Mouse (Mus musculus): ENCODE results near the gene Tmcc3. TPM values are rescaled to one million over a fixed set of nuclear protein-coding genes. Genes with fewer than 3 reads are reported as not detected.
"Not testable (repeated sequence)": the region's sequence is repeated elsewhere in the genome, so short reads cannot be mapped to it uniquely, and the experiment has no call there.

Gene Tmcc3
- total and polyA plus RNA-seq, 2 experiments from 2014 or later: 4.1 to 10.0 TPM

DNA sequence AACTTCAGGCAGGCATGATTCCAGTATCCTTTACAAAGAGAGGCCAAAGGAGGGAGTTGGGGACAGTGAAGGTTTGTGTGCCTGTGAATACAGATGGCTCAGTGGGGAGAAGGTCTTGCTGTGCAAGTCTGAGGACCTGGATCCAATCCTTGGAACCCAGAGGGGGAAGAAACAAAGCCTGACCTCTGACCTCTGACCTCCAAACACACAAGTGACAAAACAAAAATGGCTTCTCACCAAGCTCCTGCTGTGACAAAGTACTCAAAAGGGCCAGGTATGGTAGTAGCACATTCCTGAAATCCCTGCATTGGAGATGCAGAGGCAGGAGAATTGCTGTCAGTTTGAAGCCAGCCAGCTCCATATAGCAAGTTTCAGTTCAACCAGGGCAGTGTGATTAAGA is 219.7 kb downstream of the Tmcc3 start:
- ATAC-seq (ENCODE audit: insufficient read depth, low read depth) (no peak), DNase-seq (ENCODE audit: low spot score) (no peak)
- no peak overlapping the region for H3K9ac ChIP-seq (replicated peaks; ENCODE audit: low read depth, low read length)
- H3K4me3 ChIP-seq (ENCODE audit: low read depth, low read length): no peak overlapping the region
- no peaks in the 10 kb centered on the region for H3K4me1 ChIP-seq (ENCODE audit: control insufficient read depth, insufficient read depth)
- no peaks in the 10 kb centered on the region for H3K36me3 ChIP-seq (replicated peaks; ENCODE audit: control insufficient read depth, insufficient read depth, low read length)
- H3K27ac ChIP-seq (ENCODE audit: low read depth): no peak overlapping the region
- H3K4me2 ChIP-seq (ENCODE audit: low read depth, low read length): no peak overlapping the region
- H3K9me3 ChIP-seq (replicated peaks; ENCODE audit: control insufficient read depth, low read length): no peaks in the 10 kb centered on the region
- H3K27me3 ChIP-seq (ENCODE audit: control insufficient read depth, insufficient read depth, low read length): no peaks in the 10 kb centered on the region
- no peak for TF ChIP-seq EP300 (IDR thresholded peaks at IDR 0.05; ENCODE audit: low read depth)
- no peak for TF ChIP-seq CTCF (IDR thresholded peaks at IDR 0.05; ENCODE audit: low read depth)

- 72% methylated on average over 6 of the region's 6 CpGs for WGBS
- H3K4me3 ChIP-seq (ENCODE audit: low read depth, low read length): no peak overlapping the region
Observed at GRCm38 (mm10) chr10:94533081-94533724, 221.5 kb downstream of the Tmcc3 start.

DNA sequence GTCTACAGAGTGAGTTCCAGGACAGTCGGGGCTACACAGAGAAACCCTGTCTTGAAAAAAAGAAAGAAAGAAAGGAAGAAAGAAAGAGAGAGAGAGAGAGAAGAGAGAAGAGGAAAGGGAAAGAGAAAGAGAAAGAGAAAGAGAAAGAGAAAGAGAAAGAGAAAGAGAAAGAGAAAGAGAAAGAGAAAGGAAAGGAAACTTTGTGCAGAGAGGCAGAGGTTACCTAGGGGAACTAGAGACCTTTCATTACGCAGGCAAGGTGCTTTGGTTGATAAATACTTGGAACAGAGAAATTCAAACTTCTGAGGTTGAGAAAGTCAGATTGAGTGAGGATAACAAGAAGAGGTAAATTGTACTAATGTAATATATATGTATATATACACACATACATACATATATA is 226.9 kb downstream of the Tmcc3 start:
- WGBS: 95% methylated on average over 2 of the region's 2 CpGs
- H3K4me2 ChIP-seq (ENCODE audit: low read depth, low read length); DNase-seq (ENCODE audit: low spot score); ATAC-seq (ENCODE audit: insufficient read depth, low read depth); H3K9ac ChIP-seq (replicated peaks; ENCODE audit: low read depth, low read length); H3K27ac ChIP-seq (ENCODE audit: low read depth); H3K4me1 ChIP-seq (ENCODE audit: control insufficient read depth, insufficient read depth); H3K4me3 ChIP-seq (ENCODE audit: low read depth, low read length); H3K36me3 ChIP-seq (replicated peaks; ENCODE audit: control insufficient read depth, insufficient read depth, low read length); H3K27me3 ChIP-seq (ENCODE audit: control insufficient read depth, insufficient read depth, low read length); H3K9me3 ChIP-seq (replicated peaks; ENCODE audit: control insufficient read depth, low read length): not testable (repeated sequence)

More at GRCm38 (mm10) chr10:94533081-94533724, 221.5 kb downstream of the Tmcc3 start:
- no peak overlapping the region for H3K9ac ChIP-seq (replicated peaks; ENCODE audit: low read depth, low read length)
- no peaks in the 10 kb centered on the region for H3K4me1 ChIP-seq (ENCODE audit: control insufficient read depth, insufficient read depth)
- DNase-seq (ENCODE audit: low spot score): no peak
- no peaks in the 10 kb centered on the region; the same call in 1 of the 2 replicates for H3K36me3 ChIP-seq (replicated peaks; ENCODE audit: control insufficient read depth, insufficient read depth, low read length)
- H3K27ac ChIP-seq (ENCODE audit: low read depth): no peak overlapping the region
- H3K27me3 ChIP-seq (ENCODE audit: control insufficient read depth, insufficient read depth, low read length): no peaks in the 10 kb centered on the region
- no peak for ATAC-seq (ENCODE audit: insufficient read depth, low read depth)
- H3K4me2 ChIP-seq (ENCODE audit: low read depth, low read length): no peak overlapping the region
- TF ChIP-seq CTCF (IDR thresholded peaks at IDR 0.05; ENCODE audit: low read depth): no peak
- TF ChIP-seq EP300 (IDR thresholded peaks at IDR 0.05; ENCODE audit: low read depth): no peak
- H3K9me3 ChIP-seq (replicated peaks; ENCODE audit: control insufficient read depth, low read length): no peaks in the 10 kb centered on the region

DNA sequence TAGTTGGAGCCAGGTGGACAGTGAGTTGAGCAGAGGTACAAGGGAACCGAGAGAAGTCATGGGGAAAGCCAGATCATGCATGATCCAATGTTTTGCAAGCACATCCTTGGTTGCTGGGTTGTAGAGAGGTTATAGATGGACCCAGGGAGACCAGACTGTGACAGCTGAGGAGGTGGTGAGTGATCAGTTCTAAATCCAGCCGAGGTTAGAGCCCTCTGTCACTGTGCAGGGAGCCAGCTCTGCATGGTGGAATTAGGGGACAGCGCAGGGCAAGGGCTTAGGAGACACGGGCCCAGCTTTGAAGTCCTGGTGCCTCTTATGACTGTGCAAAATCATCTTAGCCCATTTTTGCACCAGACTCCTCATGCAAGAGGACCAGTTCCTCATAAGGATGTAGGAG is 228.5 kb downstream of the Tmcc3 start:
- ATAC-seq (ENCODE audit: insufficient read depth, low read depth) (no peak), DNase-seq (ENCODE audit: low spot score) (no peak)
- no peak overlapping the region for H3K9ac ChIP-seq (replicated peaks; ENCODE audit: low read depth, low read length)
- peaks cover 6% of the 10 kb centered on the region; the same call in 1 of the 2 replicates for H3K4me1 ChIP-seq (ENCODE audit: control insufficient read depth, insufficient read depth)
- TF ChIP-seq CTCF (IDR thresholded peaks at IDR 0.05; ENCODE audit: low read depth): no peak
- TF ChIP-seq EP300 (IDR thresholded peaks at IDR 0.05; ENCODE audit: low read depth): no peak
- H3K4me3 ChIP-seq (ENCODE audit: low read depth, low read length): no peak overlapping the region
- H3K27ac ChIP-seq (ENCODE audit: low read depth): no peak overlapping the region
- WGBS: 55% methylated on average over 4 of the region's 4 CpGs
- no peak overlapping the region for H3K4me2 ChIP-seq (ENCODE audit: low read depth, low read length)
- peaks cover 6% of the 10 kb centered on the region; the same call in 1 of the 2 replicates for H3K36me3 ChIP-seq (replicated peaks; ENCODE audit: control insufficient read depth, insufficient read depth, low read length)
- no peaks in the 10 kb centered on the region for H3K27me3 ChIP-seq (ENCODE audit: control insufficient read depth, insufficient read depth, low read length)
- H3K9me3 ChIP-seq (replicated peaks; ENCODE audit: control insufficient read depth, low read length): peaks cover 7% of the 10 kb centered on the region; the same call in 1 of the 2 replicates

DNA sequence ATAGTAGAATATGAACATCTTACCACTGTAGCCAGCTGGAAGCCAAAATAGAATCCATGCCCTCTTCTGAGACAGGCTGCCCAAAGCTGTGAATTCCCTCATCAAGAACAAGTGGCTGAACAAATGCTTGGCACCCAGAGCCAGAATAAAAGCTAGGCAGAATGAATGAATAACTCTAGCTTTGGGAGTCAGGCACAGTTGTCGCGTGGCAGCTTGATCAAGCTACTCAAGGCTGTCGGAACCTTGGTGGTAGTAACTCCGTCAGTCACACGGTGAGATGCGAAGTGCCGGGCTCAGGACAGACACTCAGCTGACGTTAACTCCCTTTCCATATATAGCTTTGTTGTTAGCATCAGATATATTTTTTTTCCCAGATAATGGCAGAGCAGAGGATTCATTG is 232.2 kb downstream of the Tmcc3 start:
- no peak overlapping the region for H3K9ac ChIP-seq (replicated peaks; ENCODE audit: low read depth, low read length)
- H3K9me3 ChIP-seq (replicated peaks; ENCODE audit: control insufficient read depth, low read length): peaks cover 7% of the 10 kb centered on the region; the same call in 1 of the 2 replicates
- ATAC-seq (ENCODE audit: insufficient read depth, low read depth) (no peak), DNase-seq (ENCODE audit: low spot score) (no peak)
- no peak overlapping the region for H3K4me3 ChIP-seq (ENCODE audit: low read depth, low read length)
- 0 out of 2 replicates have a peak, but pooled peaks cover 6% of the 10 kb centered on the region for H3K36me3 ChIP-seq (replicated peaks; ENCODE audit: control insufficient read depth, insufficient read depth, low read length)
- H3K4me2 ChIP-seq (ENCODE audit: low read depth, low read length): 0 out of 2 replicates have a peak overlapping the region, but pooled peaks have one; percentile 11
- 17% methylated on average over 8 of the region's 8 CpGs for WGBS
- peaks cover 7% of the 10 kb centered on the region; the same call in 1 of the 2 replicates for H3K4me1 ChIP-seq (ENCODE audit: control insufficient read depth, insufficient read depth)
- TF ChIP-seq CTCF (IDR thresholded peaks at IDR 0.05; ENCODE audit: low read depth): no peak
- no peak for TF ChIP-seq EP300 (IDR thresholded peaks at IDR 0.05; ENCODE audit: low read depth)
- H3K27ac ChIP-seq (ENCODE audit: low read depth): no peak overlapping the region
- no peaks in the 10 kb centered on the region for H3K27me3 ChIP-seq (ENCODE audit: control insufficient read depth, insufficient read depth, low read length)

DNA sequence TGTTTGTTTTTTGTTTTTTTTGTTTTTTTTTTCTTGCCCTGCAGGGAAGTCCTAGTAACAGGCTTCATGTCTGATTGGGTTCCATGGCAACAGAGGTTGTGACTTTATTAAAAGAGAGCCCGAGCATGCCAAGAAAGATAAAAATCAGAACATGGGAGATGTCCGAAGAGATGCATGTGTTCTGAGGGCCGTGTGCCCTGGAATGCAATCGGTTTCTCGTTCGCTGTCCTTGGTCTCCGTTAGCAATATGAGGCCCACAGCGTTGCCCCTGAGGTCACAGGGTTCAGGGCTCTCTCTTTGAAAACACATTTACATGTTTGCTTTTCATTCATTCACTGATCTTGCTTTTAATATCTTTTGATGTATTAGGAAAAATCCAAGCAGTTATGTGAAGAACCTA is 233.1 kb downstream of the Tmcc3 start:
- peak overlapping the region; percentile 63 for H3K4me2 ChIP-seq (ENCODE audit: low read depth, low read length)
- H3K4me3 ChIP-seq (ENCODE audit: low read depth, low read length): peak overlapping the region; percentile 44
- H3K36me3 ChIP-seq (replicated peaks; ENCODE audit: control insufficient read depth, insufficient read depth, low read length): 0 out of 2 replicates have a peak, but pooled peaks cover 6% of the 10 kb centered on the region
- ATAC-seq (ENCODE audit: insufficient read depth, low read depth): no peak
- H3K9me3 ChIP-seq (replicated peaks; ENCODE audit: control insufficient read depth, low read length): peaks cover 7% of the 10 kb centered on the region; the same call in 1 of the 2 replicates
- H3K27ac ChIP-seq (ENCODE audit: low read depth): peak overlapping the region; percentile 84
- H3K9ac ChIP-seq (replicated peaks; ENCODE audit: low read depth, low read length): peak overlapping the region; percentile 53; the same call in 1 of the 2 replicates
- 44% methylated on average over 8 of the region's 8 CpGs for WGBS
- no peak for DNase-seq (ENCODE audit: low spot score)
- H3K4me1 ChIP-seq (ENCODE audit: control insufficient read depth, insufficient read depth): peaks cover 12% of the 10 kb centered on the region; the same call in 1 of the 2 replicates
- TF ChIP-seq CTCF (IDR thresholded peaks at IDR 0.05; ENCODE audit: low read depth): no peak
- TF ChIP-seq EP300 (IDR thresholded peaks at IDR 0.05; ENCODE audit: low read depth): no peak
- no peaks in the 10 kb centered on the region for H3K27me3 ChIP-seq (ENCODE audit: control insufficient read depth, insufficient read depth, low read length)

Measured in heart, postnatal 0 days (tissue).